Mouse (Mus musculus): ENCODE measurements around the gene Exosc7. TPM values are rescaled to one million over a fixed set of nuclear protein-coding genes. Genes with fewer than 3 reads are reported as not detected.

Exosc7 gene
- total RNA-seq, 2 experiments from 2014 or later = 40.0 to 42.9 TPM

- no peak for DNase-seq (ENCODE audit: extremely low spot score in 1 of 2, low spot score in 1 of 2)
These were observed 24.1 kb downstream of the Exosc7 start for GRCm38 (mm10) chr9:123136953-123137682.

- no peak for DNase-seq (ENCODE audit: extremely low spot score in 1 of 2, low spot score in 1 of 2)
These were observed 26.0 kb downstream of the Exosc7 start for GRCm38 (mm10) chr9:123138891-123139474.

- no peak for DNase-seq (ENCODE audit: extremely low spot score in 1 of 2, low spot score in 1 of 2)
These were observed 27.0 kb downstream of the Exosc7 start for GRCm38 (mm10) chr9:123139887-123140614.

- no peak for DNase-seq (ENCODE audit: extremely low spot score in 1 of 2, low spot score in 1 of 2)
These were observed 35.4 kb downstream of the Exosc7 start for GRCm38 (mm10) chr9:123148430-123148829.

GRCm38 (mm10) chr9:123150241-123151020 lies 37.4 kb downstream of the Exosc7 start, which contains the start of gene Clec3b:
Gene Clec3b (plus strand): TSS chr9:123150946.
- DNase-seq (ENCODE audit: extremely low spot score in 1 of 2, low spot score in 1 of 2) = peak in 1 of 2 experiments; percentile 24

DNA sequence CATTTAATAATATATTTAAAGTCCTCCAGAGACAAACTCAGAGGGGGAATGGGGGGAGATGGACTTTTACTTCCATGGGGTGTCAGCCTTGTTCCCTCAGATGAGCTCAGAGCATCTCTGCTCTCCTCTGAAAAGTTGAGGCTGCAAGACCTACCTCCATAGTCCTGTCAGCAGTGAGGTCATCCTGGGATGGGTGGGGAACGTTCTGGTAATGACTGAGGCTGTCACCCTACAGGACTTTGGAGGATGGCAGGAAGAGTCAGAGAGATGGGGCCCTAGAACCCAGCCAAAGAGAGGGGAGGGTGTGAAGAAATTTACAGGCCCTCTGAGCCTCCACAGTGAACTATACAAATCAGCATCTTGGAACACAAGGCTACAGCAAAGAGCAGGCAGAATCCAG lies 38.5 kb downstream of the Exosc7 start:
- no peak for DNase-seq (ENCODE audit: extremely low spot score in 1 of 2, low spot score in 1 of 2)

DNA sequence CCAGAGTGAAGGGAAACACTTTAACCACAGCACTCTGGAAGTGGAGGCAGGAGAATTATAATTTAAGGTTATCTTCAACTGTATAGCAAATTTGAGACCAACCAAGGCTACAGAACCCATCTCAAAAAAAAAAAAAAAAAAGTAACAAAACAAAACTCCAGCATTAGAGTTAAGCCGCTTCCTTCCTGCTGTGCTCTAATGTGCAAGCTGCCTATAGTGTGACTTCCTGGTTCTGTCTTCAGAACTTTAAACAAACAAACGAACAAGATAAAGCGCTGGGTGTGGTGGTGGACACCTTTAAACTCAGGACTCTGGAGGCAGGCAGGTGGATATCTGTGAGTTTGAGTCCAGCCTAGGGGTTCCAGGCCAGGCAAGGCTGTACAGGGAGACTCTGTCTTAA lies 39.0 kb downstream of the Exosc7 start:
- DNase-seq (ENCODE audit: extremely low spot score in 1 of 2, low spot score in 1 of 2) = no peak

GRCm38 (mm10) chr9:123153121-123153520 lies 40.1 kb downstream of the Exosc7 start:
- no peak for DNase-seq (ENCODE audit: extremely low spot score in 1 of 2, low spot score in 1 of 2)

GRCm38 (mm10) chr9:123156910-123157361 lies 43.9 kb downstream of the Exosc7 start:
- DNase-seq (ENCODE audit: extremely low spot score in 1 of 2, low spot score in 1 of 2) = peak in 1 of 2 experiments; percentile 28

GRCm38 (mm10) chr9:123157699-123158098 lies 44.7 kb downstream of the Exosc7 start:
- DNase-seq (ENCODE audit: extremely low spot score in 1 of 2, low spot score in 1 of 2) = no peak

- DNase-seq (ENCODE audit: extremely low spot score in 1 of 2, low spot score in 1 of 2) = peak in 1 of 2 experiments; percentile 48
These were observed 45.3 kb downstream of the Exosc7 start for GRCm38 (mm10) chr9:123158125-123158836.

DNA sequence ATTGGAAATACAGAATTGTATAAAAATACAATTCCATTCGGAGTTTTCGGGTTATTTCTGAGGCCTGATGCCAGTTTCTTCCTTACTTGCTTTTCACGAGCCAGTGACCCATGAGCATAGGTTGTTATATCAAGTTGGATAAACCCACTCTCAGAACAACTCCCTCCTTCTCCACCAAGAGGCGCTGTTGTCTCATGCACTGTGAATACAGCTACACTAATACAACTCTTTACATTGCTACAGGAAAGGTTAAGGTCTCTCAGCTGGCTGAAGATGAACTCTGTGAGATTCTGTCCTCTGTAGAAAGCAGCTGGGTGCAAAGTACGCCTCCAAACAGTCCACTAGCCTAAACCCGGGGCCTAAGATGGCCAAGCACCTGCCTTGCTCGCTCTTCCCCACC lies 46.3 kb downstream of the Exosc7 start:
- peak; percentile 49 to 79 for DNase-seq (ENCODE audit: extremely low spot score in 1 of 2, low spot score in 1 of 2)

DNA sequence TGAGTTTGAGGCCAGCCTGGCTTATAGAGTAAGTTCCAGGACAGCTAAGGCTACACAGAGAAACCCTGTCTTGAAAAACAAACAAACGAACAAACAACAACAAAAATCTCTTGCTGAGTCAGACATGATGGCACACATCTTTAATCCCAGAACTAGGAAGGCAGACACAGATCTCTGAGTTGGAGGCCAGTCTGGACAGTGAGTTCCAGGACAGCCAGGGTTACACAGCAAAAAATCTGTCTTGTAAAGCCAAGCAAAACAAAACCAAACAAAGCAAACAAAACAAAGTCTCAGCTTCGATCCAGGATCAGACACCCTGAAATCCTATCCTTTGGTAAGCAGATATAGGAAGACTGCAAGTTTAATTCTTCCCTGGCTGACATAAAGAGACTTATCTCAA lies 48.8 kb downstream of the Exosc7 start:
- DNase-seq (ENCODE audit: extremely low spot score in 1 of 2, low spot score in 1 of 2) = no peak

DNA sequence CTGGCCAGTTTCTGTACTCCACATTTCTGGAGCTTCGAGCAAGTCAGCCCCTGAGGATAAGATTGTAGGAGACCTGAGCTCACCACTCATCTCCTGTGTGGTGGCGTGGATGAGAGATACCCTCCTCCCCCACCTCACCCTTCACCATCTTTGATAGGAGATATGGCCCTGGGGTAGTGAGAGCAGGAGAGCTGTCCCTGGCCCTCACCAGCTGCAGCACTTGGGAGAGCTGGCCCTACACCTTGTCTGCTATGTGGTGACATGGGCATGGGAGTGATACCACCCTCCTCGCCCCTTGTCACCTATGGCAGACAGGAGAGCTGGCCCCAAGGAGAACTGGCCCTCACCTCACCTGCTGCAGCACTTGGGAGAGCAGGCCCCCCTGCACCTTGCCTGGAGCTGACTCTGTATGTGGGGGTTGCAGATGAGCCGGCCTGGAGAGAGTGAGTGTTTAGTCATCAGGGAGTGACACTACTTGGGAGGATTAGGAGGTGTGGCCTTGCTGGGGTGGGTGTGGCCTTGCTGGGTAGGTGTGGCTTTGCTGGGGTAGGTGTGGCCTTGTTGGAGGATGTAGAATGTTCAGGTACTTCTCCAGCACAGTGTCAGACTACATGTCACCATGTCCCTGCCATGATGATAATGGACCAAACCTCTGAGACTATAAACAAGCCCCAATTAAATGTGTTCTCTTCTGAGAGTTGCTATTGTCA lies 50.1 kb downstream of the Exosc7 start:
- no peak for DNase-seq (ENCODE audit: extremely low spot score in 1 of 2, low spot score in 1 of 2)

DNA sequence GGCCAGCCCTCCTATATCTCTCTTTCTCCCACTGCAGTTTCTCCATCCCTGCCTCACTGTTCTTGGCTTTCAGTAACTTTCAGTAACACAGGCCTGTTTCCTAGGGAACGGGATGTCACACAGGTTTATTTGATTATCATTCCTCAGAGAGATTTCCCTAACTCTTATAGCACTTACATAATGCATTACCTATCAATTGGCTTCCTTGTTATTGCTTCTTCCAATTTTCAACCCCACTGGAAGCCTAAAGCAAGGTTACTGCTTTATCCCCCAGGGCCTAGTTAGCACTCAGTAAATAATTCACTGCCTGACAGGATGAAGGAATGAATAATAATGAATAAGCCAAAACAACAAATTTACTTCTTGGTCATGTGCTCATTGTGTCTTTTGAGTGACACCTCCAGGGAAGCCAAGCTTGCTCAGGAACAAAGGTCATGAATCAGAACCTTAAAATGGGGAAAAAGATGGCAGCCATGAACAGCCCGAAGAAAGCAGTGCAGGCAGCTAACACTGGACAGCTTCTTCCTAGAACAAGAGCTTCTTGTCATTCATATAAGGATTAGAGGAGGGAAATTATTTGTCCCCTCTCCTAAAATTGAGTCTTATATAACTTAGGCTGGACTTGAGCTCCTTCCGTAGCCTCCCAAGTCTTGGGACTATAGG lies 52.9 kb downstream of the Exosc7 start:
- DNase-seq (ENCODE audit: extremely low spot score in 1 of 2, low spot score in 1 of 2) = no peak

- no peak for DNase-seq (ENCODE audit: extremely low spot score in 1 of 2, low spot score in 1 of 2)
These were observed 60.7 kb downstream of the Exosc7 start for GRCm38 (mm10) chr9:123173760-123174159.

DNA sequence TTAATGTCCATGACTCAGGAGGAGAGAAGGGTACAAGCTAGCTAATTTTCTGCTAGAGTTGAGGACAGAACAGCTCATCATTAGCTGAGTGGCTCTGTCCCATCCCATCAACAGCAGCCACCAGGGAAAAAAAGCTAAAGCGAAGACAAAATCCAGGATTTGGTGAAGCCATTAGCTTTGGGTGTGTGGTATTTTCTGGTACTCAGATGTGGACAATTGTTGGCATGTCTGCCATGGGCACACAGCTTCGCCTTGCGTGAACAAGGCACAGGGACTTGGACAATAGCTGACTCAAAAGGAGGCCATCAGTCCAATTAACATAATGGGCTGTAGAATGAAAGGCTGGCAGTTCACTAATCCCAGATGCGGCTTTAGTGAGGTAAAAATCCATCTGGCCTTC lies 61.3 kb downstream of the Exosc7 start:
- DNase-seq (ENCODE audit: extremely low spot score in 1 of 2, low spot score in 1 of 2) = no peak

GRCm38 (mm10) chr9:123177380-123178048 lies 64.5 kb downstream of the Exosc7 start:
- no peak for DNase-seq (ENCODE audit: extremely low spot score in 1 of 2, low spot score in 1 of 2)
